Mouse (Mus musculus): ENCODE measurements at regions not wholly inside any gene's neighbourhood (a gene's known extent, or its start where the extent isn't known, plus 50 kb on each side); places are given as distances from the start of the nearest gene placed in this dataset.
"Not testable (repeated sequence)": the region's sequence is repeated elsewhere in the genome, so short reads cannot be mapped to it uniquely, and the experiment has no call there.

GRCm38 (mm10) chr14:54148626-54149025, 105.3 kb downstream of the Dad1 start:
- no peak for DNase-seq (ENCODE audit: low spot score)

DNA sequence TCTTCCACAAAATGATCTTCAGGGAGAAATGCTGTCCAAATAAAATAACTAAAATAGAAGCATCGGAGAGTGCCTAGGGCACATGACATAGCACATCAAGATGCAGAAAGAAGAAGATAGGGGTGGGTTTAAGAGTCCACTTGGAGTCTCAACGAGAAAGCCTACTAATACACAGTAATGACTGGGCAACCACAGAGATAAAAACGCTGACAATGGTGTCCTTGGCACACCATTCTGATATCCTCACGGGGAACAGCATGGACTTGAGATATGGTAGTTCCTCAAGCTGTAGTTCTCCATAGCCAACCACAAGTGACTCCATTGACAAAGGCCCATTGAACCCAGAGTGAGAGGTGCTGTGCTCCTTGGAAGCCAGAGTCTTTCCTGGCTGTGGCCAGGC, 105.8 kb downstream of the Dad1 start:
- DNase-seq (ENCODE audit: low spot score): no peak

- DNase-seq (ENCODE audit: low spot score): no peak
Measured at GRCm38 (mm10) chr14:54147546-54147945, 106.4 kb downstream of the Dad1 start.

DNA sequence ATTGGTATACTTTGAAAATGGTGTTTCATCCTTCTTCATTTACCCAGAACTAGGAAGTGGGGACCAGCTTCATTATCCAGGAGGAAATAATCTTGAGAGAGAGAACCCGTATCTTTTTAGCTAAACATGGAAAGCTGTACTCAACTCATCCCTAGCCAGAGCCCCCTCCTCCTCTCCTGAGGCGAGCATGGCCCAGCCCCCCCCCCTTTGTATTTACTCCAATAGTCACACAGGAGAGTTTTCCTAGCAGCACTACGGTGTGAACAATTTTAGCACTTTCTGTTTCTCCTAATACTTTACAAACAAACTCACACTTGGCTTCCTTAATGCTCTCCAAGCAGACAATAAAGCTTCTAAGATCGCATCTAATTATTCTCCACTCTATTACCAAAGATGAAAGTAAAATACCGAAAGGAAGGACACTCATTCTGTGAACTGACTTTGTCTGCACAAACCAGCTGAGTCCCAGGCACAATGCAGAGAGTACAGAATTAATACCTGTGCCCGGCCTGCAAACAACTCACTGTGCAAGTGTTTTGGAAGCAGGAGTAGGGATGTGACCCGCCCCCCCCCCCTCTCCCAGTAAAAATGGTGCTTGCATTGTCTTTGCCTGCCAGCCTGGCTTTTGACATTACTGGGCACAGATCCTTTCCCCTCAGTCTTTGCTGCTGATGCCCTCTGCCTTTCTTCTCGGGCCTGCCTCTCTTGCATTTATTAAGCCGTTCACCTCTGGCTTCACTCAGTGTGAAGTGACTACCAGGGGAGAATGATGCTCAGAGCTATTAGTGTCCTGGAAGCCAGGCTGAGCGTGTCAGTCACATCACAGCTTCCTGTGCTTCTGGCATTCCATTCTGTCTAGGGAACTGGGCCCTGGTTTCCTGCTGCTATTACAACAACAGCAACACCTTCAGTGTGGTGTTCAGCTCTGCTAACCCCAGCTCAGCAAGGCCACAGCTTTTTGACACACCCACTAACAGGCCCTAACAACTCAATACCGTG, 107.9 kb downstream of the Dad1 start:
- no peak for DNase-seq (ENCODE audit: low spot score)

DNA sequence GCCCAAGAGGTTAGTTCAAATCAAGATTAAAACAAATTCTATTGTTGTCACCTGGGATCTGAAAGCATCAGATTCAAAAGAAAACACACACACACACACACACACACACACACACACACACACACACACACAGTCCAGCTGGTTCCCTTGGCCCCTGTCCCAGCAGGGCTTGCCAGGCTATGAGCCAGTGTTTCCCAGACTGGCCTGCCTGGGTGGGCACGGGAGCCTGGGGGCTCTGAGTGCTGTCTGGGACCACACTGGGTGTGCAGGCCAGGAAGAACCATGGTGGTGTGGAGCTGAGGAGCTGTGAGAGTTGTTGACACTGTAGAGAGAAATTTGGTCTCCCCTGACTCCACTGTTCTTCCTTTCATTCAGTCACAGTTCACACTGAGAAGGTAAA, 110.1 kb downstream of the Dad1 start:
- no peak for DNase-seq (ENCODE audit: low spot score)

DNA sequence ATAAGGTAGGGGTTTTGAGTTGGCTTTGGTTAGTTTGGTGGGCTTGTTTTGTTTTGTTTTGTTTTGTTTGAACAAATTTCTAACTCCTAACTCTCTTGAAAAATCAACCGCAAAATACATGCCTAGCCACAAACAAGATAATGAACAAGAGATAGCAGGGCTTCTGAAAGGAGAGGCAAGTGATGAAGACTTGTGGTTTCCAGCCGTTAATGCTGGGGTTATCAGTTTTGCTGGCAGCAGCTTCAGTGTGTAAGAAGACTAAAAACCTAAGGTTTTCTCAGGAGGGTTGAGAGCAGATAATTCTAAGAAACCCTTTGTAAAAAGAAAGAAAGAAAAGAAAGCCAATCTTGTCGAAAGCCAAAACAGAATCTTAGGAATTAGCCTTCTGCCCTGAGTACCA, 115.6 kb downstream of the Dad1 start:
- no peak for DNase-seq (ENCODE audit: low spot score)

DNA sequence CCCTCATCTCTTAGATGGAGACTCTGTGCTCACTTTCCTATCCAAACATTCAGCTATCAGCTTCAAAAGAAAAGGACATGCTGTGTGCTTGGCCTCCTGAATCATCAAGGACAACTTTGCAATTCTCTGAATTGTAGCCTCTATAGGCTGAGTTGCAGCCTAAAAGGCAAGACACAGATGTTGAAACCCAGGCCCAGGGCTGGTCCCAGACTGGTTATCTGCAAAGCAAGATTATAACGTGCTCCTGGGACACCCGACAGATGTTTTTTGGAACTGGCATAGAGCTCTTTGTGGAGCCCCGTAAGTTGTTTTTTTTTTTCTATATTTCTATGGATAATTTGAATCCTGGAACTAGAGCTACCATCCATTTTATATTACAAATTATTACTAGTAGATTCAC, 117.4 kb downstream of the Dad1 start:
- no peak for DNase-seq (ENCODE audit: low spot score)

GRCm38 (mm10) chr14:54128334-54128733, 125.6 kb downstream of the Dad1 start:
- DNase-seq (ENCODE audit: low spot score): no peak

DNA sequence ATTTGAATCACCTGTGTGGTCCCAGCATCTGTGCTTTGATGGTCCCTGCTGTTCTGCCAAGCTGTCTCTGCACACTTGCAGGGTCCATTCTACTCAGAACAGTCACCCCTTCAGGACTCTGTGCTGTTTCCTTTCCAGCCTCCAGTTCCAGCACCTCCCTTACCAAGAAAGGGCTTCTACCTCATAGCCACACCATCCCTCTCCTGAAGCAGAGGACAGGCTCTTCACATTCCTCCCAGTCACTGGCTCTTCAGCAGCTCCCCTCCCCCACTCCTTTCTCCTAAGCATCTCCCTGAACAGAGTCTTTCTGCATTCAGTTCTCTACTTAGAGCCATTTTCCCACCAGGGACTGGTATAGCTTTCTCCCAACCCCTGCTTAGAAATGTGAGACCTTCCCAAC, 128.4 kb downstream of the Dad1 start:
- no peak for DNase-seq (ENCODE audit: low spot score)

DNA sequence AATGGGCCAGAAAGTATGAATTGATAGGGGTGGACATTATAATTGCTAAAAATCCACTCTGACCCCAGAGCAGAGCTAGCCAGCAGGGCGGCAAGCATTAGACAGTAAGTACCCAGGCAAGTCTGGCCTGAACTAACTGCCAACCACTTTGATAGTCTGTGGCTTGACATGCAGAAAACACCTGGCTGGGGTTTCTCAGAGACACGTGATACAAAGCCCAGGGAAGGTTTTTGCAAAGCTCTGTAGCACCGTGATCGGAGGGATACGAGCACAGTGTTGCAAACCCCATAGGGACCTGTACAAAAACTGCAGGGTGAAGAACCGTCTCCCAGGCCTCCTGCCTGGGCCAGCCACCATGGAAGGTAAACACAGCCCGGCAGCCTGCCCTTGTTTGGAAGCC, 131.9 kb downstream of the Dad1 start:
- no peak for DNase-seq (ENCODE audit: low spot score)

GRCm38 (mm10) chr14:54121340-54121739, 132.6 kb downstream of the Dad1 start:
- no peak for DNase-seq (ENCODE audit: low spot score)

- no peak for DNase-seq (ENCODE audit: low spot score)
Measured at GRCm38 (mm10) chr14:54120194-54120593, 133.7 kb downstream of the Dad1 start.

GRCm38 (mm10) chr14:54117607-54118006, 136.3 kb downstream of the Dad1 start:
- not testable (repeated sequence) for DNase-seq (ENCODE audit: low spot score)

DNA sequence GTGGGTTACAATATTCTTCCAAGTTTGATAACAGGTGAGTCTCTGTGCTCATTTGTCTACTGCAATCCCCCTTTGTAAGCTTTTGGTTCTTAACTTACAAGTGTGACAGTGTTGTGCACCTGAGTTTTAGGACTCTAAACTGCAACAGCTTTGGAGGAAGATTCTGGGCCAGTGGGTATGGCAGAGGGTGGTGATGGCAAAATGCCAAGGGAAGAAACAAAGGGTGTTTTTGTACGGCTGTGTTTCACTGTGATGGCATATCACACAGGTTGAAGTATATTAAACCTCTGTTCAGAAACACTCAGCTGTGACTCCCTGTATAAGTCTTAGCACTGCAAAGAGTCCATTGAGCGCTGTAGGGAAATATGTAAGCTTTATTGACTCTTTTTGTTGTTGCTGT, 140.7 kb downstream of the Dad1 start:
- DNase-seq (ENCODE audit: low spot score): no peak

- no peak for DNase-seq (ENCODE audit: low spot score)
Measured at GRCm38 (mm10) chr14:54110971-54111370, 142.9 kb downstream of the Dad1 start.

DNA sequence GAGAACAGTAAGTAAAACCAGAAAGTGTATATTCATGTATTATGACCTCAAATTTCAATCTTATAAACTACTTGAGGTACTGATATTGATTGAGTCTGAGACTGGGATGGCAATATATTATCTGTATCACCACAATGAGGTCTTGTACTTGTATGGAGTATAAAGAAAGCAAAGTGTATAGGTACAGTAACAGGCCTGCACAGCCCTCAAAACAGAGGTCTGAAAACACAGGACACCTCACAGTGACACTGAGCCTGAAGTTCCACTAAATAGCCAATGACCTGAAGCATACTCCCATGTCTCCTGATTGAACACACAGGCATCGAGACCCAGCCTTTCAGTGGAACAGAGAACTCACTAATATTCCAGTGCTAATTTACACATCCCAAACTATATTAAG, 144.8 kb downstream of the Dad1 start:
- no peak for DNase-seq (ENCODE audit: low spot score)

GRCm38 (mm10) chr14:54108311-54109074, 145.4 kb downstream of the Dad1 start:
- no peak for DNase-seq (ENCODE audit: low spot score)

- no peak for DNase-seq (ENCODE audit: low spot score)
Measured at GRCm38 (mm10) chr14:54107204-54107796, 146.6 kb downstream of the Dad1 start.

GRCm38 (mm10) chr14:54104243-54104642, 149.7 kb downstream of the Dad1 start:
- DNase-seq (ENCODE audit: low spot score): no peak

DNA sequence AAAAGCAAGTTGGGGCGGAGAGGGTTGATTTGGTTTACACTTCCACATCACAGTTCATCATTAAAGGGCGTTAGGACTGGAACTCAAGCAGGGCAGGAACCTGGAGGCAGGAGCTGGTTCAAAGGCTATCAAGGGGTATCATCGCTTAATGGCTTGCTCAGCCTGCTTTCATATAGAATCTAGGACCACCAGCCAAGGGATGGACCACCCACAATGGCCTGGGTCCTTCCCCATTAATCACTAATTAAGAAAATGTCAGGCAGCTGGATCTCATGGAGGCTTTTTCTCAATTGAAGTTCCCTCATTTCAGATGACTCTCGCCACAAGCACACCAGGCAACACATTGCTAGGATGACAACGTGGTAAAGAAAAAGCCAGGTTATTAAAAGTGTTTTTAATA, 150.4 kb downstream of the Dad1 start:
- no peak for DNase-seq (ENCODE audit: low spot score)

DNA sequence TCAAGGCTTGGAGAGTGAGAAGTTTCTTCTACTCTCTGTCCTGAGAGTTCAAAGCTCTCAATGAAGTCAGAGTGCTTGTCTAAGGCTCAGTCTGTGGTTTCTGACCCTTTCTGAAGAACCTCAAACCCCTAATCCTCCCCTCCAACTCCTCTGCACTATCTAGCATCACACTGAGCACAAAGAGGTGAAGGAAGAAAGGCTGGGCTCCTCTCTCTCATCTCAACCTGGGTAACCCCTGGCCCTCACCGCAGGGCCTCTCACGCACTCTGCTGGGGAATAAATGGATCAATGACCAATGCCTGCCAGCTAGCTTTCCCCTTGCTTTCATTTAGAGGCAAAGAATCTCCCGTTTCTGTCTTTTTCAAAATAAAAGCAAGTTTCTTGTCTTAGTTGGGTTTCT, 150.8 kb downstream of the Dad1 start:
- DNase-seq (ENCODE audit: low spot score): no peak

DNA sequence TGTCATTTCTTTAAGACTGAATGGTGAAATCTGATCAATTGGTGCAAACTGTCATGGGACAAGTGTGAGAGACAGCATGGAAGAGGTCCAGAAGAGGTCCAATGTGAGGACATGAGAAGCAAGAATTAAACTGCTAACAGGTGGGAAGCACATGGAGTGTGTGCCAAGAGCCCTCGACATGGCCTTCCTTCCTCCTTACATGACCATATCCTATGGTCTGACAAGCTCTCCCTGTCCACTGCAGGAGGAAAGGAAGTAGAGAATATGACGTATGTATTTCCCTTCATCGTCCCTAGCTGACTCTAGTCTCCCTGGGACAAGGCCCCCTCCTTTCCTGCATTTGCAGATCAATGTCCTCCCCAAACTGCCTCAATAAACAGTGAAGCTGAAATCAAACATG, 152.1 kb downstream of the Dad1 start:
- DNase-seq (ENCODE audit: low spot score): no peak

GRCm38 (mm10) chr14:54099360-54099759, 154.5 kb downstream of the Dad1 start:
- no peak for DNase-seq (ENCODE audit: low spot score)

Data from urinary bladder, adult 2 months (tissue).